In the genomic region with DNA sequence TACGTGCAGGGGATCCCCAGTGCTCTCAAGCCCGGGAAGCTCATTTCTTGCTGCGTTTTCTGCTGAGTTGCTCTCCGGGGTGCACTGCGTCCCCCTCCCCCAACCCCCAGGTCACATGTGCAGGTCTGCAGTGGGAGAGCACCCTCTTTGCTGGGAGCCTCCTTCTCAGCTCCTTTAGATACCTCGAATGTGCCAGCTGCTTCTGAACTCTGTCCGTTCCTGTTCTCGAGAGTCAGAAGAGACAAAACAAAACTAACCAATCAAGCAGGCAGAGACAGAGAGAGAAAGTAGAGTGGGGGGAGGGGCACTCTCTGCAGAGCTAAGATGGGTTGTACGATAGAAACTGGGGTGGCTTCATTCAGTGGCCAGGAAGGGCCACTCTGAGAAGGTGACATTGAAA, we compare ENCODE assay signal across 11 mouse cellular contexts.
DNase-seq lines count a peak whose midpoint lies in the region; ATAC-seq lines count a peak whose summit lies in the region.
"Had no signal": no experiment of that assay in that cellular context is flagged by ENCODE, and none has a peak within 500 bp of the region (broad histone marks: within the 10 kb centered on the region; RNA-seq: fewer than 3 reads in every experiment).

No protein-coding gene starts in this region.

- peak overlapping the region; percentile 63 for H3K4me2 ChIP-seq in neural tube, embryonic 11.5 days (ENCODE audit: low read depth)
- peak overlapping the region; percentile 69; the same call in 1 of the 2 replicates for H3K4me2 ChIP-seq in limb, embryonic 11.5 days (ENCODE audit: low read depth, severe bottlenecking)
- H3K4me2 ChIP-seq: liver, embryonic 15.5 days had no signal

- no peaks in the 10 kb centered on the region for H3K36me3 ChIP-seq in neural tube, embryonic 11.5 days (ENCODE audit: control insufficient read depth, insufficient read depth, low read length)
- H3K36me3 ChIP-seq in limb, embryonic 11.5 days (ENCODE audit: control insufficient read depth, insufficient read depth, low read length): no peaks in the 10 kb centered on the region
- H3K36me3 ChIP-seq: liver, embryonic 15.5 days had no signal

- no peaks in the 10 kb centered on the region for H3K9me3 ChIP-seq in neural tube, embryonic 11.5 days (ENCODE audit: control insufficient read depth, low read length)
- no peaks in the 10 kb centered on the region for H3K9me3 ChIP-seq in limb, embryonic 11.5 days (ENCODE audit: control insufficient read depth, low read length)
- H3K9me3 ChIP-seq: liver, embryonic 15.5 days had no signal

- peak overlapping the region; percentile 56; the same call in 1 of the 2 replicates for H3K27ac ChIP-seq in neural tube, embryonic 11.5 days (ENCODE audit: low read depth, low read length)
- H3K27ac ChIP-seq in limb, embryonic 11.5 days (replicated peaks; ENCODE audit: low read depth, low read length): no peak overlapping the region
- H3K27ac ChIP-seq: liver, embryonic 15.5 days had no signal

- WGBS in neural tube, embryonic 11.5 days: 4% methylated on average over 9 of the region's 9 CpGs
- WGBS in limb, embryonic 11.5 days: 6% methylated on average over 9 of the region's 9 CpGs

- no peak overlapping the region for H3K9ac ChIP-seq in neural tube, embryonic 11.5 days (ENCODE audit: low read length)
- H3K9ac ChIP-seq in limb, embryonic 11.5 days (ENCODE audit: low read length): no peak overlapping the region
- H3K9ac ChIP-seq: liver, embryonic 15.5 days had no signal

- no peak overlapping the region for H3K4me3 ChIP-seq in neural tube, embryonic 11.5 days (ENCODE audit: low read depth, low read length)
- H3K4me3 ChIP-seq in limb, embryonic 11.5 days (ENCODE audit: low read depth, low read length): no peak overlapping the region
- H3K4me3 ChIP-seq: erythroblast, embryonic 14.5 days; liver, embryonic 15.5 days had no signal

- H3K4me1 ChIP-seq in neural tube, embryonic 11.5 days (ENCODE audit: control insufficient read depth, insufficient read depth, low read length): peaks cover 19% of the 10 kb centered on the region
- H3K4me1 ChIP-seq in limb, embryonic 11.5 days (ENCODE audit: control insufficient read depth, insufficient read depth, low read length): peaks cover 23% of the 10 kb centered on the region

- no peak for ATAC-seq in neural tube, embryonic 11.5 days (ENCODE audit: insufficient read depth, low FRiP score, low TSS enrichment)
- ATAC-seq in limb, embryonic 11.5 days (ENCODE audit: insufficient number of reproducible peaks, low FRiP score, low TSS enrichment, low read depth): no peak
- ATAC-seq: inflammation-experienced regulatory T-cells, adult 6 months had no signal

- DNase-seq in embryo, embryonic 10.5 days (ENCODE audit: low spot score): peak; percentile 58
- no peak for DNase-seq in embryo, embryonic 9.5 days (ENCODE audit: extremely low spot score)
- DNase-seq in neural tube, embryonic 11.5 days (ENCODE audit: low spot score): no peak
- no peak for DNase-seq in neural tube, embryonic 10.5 days (ENCODE audit: extremely low spot score, low spot score)
- DNase-seq in limb, embryonic 11.5 days (ENCODE audit: low spot score): no peak
- DNase-seq in right cerebral cortex, postnatal 4 days: peak; percentile 49
- no peak for DNase-seq in adrenal gland, postnatal 4 days (ENCODE audit: low spot score in 2 of 2)
- DNase-seq in spleen, postnatal 10 days (ENCODE audit: low spot score in 2 of 2): no peak

- H3K27me3 ChIP-seq in neural tube, embryonic 11.5 days (ENCODE audit: control insufficient read depth, insufficient read depth, low read length): peaks cover 10% of the 10 kb centered on the region
- H3K27me3 ChIP-seq in limb, embryonic 11.5 days (ENCODE audit: control insufficient read depth, insufficient read depth, low read length): peaks cover 31% of the 10 kb centered on the region

Comparison
In these comparisons a context has a peak if more than half of its experiments do, and no peak if none do; other contexts are left out.
1. DNase-seq: peak in embryo, embryonic 10.5 days (single experiment) and right cerebral cortex, postnatal 4 days (single experiment); none in embryo, embryonic 9.5 days (single experiment), neural tube, embryonic 11.5 days (single experiment), neural tube, embryonic 10.5 days (single experiment), limb, embryonic 11.5 days (single experiment), adrenal gland, postnatal 4 days (0 of 2) and spleen, postnatal 10 days (0 of 2).